Mouse (Mus musculus) kidney, adult 2 months (tissue): ENCODE measurements around the gene Aatf.

Source experiments
- CTCF ChIP-seq: fragments of 200-500 bp; conservative IDR thresholded peaks from 2 replicates; pipeline ENCODE4 v1.5.1; 2011; ENCODE audit warnings: low read depth, mild to moderate bottlenecking, control low read depth, low read length, moderate library complexity, mixed read lengths; ENCODE audit not compliant: insufficient read depth, insufficient read length
- POLR2A ChIP-seq: fragments of 200-500 bp; IDR thresholded peaks from one replicate; pipeline ENCODE4 v1.6.1; 2011; ENCODE audit warnings: low read depth, low read length, control low read depth

GRCm38 (mm10) chr11:84561546-84561945 is 48.2 kb upstream of the Aatf start:
- TF ChIP-seq CTCF (no peak), POLR2A (no peak)
